Mouse (Mus musculus) bone marrow, adult 2 months (tissue): ENCODE data around the gene Cxcl1. TPM values are rescaled to one million over a fixed set of nuclear protein-coding genes. Genes with fewer than 3 reads are reported as not detected.
"Not testable (repeated sequence)": the region's sequence is repeated elsewhere in the genome, so short reads cannot be mapped to it uniquely, and the experiment has no call there.

Experiments
- H3K27ac ChIP-seq: fragments of 200-500 bp; 2 replicates; pipeline ENCODE4 v1.5.1; 2012; ENCODE audit warnings: low read depth, mild to moderate bottlenecking, control low read depth, inconsistent platforms, low read length; ENCODE audit not compliant: control insufficient read depth, poor library complexity, insufficient read depth
- H3K4me1 ChIP-seq: fragments of 200-500 bp; 2 replicates; pipeline ENCODE4 v1.6.1; 2011; ENCODE audit warnings: low read length; ENCODE audit not compliant: control insufficient read depth, insufficient read depth
- H3K4me3 ChIP-seq: fragments of 200-500 bp; replicated peaks from 2 replicates; pipeline ENCODE3; 2011; ENCODE audit warnings: mild to moderate bottlenecking, low read depth, low read length, control low read depth; ENCODE audit not compliant: control insufficient read depth
- CTCF ChIP-seq: fragments of 200-500 bp; IDR thresholded peaks from 2 replicates; pipeline ENCODE4 v1.5.1; 2011; ENCODE audit warnings: low read length, control low read depth; ENCODE audit not compliant: control insufficient read depth, insufficient read depth
- POLR2A ChIP-seq: fragments of 200-500 bp; IDR thresholded peaks from 2 replicates; pipeline ENCODE4 v1.6.1; 2011; ENCODE audit warnings: low read depth, mild to moderate bottlenecking, control low read depth, low read length, borderline replicate concordance; ENCODE audit not compliant: control insufficient read depth
- WGBS: fragments of 180-500 bp; shearing (Covaris S2); methylation state at CpG from one replicate; pipeline ENCODE4 v1.1.7; 2018; 5-methylcytosine and 5-hydroxymethylcytosine counted together
- polyA plus RNA-seq: library from polyadenylated mRNA; stranded (reverse); fragments of >200 nt; gene quantifications from 2 replicates; pipeline ENCODE4 v1.2.4, GENCODE M21; 2011; ENCODE audit warnings: low replicate concordance; ENCODE audit not compliant: missing spikeins, insufficient read depth, insufficient read length

The Cxcl1 gene
- polyA plus RNA-seq, result 1.6 TPM in 1 of 2 replicates, not detected in the other

DNA sequence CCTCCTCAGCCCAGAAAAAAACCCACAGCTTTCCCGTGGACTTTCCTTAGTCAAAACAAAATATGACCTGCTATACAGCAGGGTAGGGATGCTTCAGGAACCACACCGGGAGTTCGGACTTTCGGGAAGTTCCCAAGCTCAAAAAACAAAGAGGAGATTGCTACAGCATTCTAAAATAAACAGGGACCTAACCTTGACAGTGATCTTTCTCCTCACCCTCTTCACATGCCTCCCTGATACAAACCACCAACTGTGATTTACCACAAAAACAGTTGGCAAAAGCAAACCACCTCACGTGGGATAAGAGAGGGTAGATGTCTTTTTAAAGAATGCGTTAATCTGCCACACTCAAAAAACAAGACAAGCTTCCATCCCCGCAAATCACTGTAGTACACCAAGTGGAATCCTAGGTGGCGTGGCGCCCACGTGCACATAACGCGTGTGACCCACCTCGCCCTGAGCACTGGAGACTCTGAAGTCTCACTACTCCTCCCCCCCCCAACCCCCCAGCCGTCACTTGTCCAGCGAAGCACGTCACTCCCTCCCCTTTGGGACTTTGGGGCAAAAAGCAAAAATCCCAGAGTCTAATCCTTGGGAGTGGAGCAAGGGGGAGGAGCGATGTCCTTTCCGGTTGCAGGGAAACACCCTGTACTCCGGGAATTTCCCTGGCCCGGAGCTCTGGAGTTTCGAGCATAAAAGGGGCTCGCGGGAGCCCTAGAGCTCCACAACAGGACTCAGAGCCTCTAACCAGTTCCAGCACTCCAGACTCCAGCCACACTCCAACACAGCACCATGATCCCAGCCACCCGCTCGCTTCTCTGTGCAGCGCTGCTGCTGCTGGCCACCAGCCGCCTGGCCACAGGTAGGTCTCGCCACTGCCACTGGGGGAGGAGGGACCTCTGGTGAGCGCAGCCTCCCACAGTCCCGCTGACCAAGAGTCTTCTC lies at the start of gene Cxcl1:
Cxcl1 (plus strand) TSS at position 723 of the 945 bp plus-strand sequence.
- H3K4me1 ChIP-seq, result no peaks in the 10 kb centered on the region
- H3K4me3 ChIP-seq, result no peak within 1 kb of the TSS
- TF ChIP-seq CTCF (no peak), POLR2A (no peak)
- H3K27ac ChIP-seq, result no peak within 1 kb of the TSS
- WGBS, result 15% methylated on average over 30 of the region's 30 CpGs

DNA sequence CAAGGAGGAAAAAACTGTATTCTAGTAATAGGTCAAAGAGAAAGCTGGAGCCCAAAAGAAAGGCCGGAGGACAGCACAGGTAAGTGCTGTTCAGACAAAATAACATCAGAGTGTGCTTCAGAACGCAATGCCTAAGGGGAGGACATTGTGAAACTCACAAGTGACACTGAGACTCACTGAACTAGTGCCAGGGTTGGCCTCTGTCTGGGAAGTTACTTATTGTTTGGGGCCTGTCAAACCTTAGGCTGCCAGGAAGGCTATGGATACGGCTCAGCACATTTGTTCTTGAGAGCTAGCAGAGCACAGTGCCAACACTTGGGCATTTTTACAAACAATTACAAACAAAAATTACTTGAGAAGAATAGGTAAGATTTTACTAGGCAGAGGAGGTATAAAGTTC lies 47.1 kb upstream of the Cxcl1 start:
- no peaks in the 10 kb centered on the region for H3K4me1 ChIP-seq
- no peak overlapping the region for H3K27ac ChIP-seq
- 83% methylated on average over 3 of the region's 3 CpGs for WGBS
- TF ChIP-seq CTCF, result no peak
- no peak for TF ChIP-seq POLR2A
- no peak overlapping the region for H3K4me3 ChIP-seq

GRCm38 (mm10) chr5:90850096-90850495 lies 40.9 kb upstream of the Cxcl1 start:
- H3K4me1 ChIP-seq, H3K4me3 ChIP-seq, H3K27ac ChIP-seq: not testable (repeated sequence)
- WGBS, result 89% methylated on average over 7 of the region's 7 CpGs

DNA sequence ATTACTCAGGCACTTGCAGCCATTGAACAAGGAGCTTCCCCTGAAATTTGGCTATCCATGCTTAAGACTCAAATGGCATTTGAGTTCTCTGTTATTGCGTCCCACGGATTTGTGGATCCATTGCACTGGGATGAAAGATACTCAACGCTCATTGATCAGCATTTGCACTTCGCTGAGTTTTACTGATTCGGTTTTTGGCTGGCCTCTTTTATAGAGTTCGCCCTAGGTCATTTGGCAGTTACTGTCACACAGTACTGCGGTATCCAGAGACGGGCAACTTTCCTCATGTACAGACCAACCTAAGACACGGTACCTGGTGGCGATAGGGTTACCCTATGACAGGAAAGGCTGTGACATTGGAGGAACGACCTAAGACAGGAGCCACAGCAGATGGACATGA lies 39.6 kb upstream of the Cxcl1 start:
- not testable (repeated sequence) for H3K4me3 ChIP-seq, H3K4me1 ChIP-seq, H3K27ac ChIP-seq
- 91% methylated on average over 11 of the region's 11 CpGs for WGBS

DNA sequence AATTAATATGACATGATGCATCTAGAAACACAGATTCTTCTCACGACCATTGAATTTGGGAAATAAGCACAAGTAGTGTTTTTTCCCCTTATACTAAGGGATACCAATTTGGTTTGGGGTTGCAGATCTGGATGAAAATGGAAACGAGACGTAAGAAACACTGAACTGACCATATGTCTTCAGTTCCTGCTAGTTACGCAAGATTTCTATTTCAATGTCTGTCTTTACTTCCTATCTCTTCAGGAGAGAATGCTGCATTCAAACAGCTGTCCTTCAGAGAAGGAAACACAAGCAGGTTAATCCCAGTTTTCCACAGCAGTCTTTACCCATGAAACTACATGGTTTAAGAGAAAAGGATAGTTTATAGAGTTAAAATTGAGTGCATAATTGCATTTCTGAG lies 37.8 kb upstream of the Cxcl1 start:
- 37% methylated on average over 4 of the region's 4 CpGs for WGBS
- no peak for TF ChIP-seq POLR2A
- no peak for TF ChIP-seq CTCF
- H3K4me1 ChIP-seq, result peaks cover 2% of the 10 kb centered on the region; the same call in 1 of the 2 replicates
- no peak overlapping the region for H3K4me3 ChIP-seq
- no peak overlapping the region for H3K27ac ChIP-seq

DNA sequence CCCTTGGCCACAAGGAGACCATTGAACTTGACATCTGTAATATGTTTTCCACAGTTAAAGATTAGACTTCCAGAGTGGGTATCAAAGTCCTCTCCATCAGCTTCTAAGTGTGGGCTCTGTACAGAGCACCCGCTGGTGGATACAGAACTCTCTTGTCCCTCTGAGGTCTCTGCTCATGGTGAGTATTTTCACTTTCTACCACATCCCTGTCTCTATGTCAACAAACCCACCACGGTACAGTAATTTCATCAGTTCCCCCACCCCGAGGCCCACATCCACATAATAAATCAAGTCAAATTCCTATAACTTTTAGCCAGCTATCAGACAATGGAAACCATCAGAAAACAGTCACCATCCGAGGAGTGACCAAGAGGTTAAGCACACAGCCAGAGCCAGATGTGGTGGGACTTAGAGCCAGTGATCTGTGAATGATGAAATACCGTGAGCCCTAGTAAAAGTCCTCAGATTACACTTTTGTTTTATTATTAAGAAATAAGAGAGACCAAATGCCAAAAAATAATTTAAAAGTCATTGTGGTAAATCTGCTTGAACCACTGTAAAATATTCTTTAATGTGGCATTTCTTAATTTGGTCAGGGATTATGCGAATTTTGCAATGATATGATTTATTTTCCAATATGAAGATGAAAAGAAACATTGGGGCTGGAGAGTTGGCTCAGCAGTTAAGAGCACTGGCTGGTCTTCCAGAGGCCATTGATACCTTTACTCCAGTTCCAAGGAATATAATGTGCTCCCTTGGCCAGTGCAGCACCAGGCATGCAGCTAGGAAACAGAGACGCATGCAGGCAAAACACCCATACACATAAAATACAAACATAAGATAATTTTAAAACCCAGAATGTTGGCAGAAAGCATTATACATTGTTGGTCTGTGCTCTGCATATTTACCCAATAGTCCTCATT lies 35.5 kb upstream of the Cxcl1 start:
- WGBS, result 70% methylated on average over 7 of the region's 7 CpGs
- Histone ChIP-seq H3K4me3 (no peak overlapping the region), H3K4me1 (peaks cover 2% of the 10 kb centered on the region; the same call in 1 of the 2 replicates), H3K27ac (no peak overlapping the region)
- no peak for TF ChIP-seq POLR2A
- TF ChIP-seq CTCF, result no peak

- Histone ChIP-seq H3K4me1 (peaks cover 2% of the 10 kb centered on the region; the same call in 1 of the 2 replicates), H3K27ac (no peak overlapping the region), H3K4me3 (no peak overlapping the region)
- TF ChIP-seq CTCF (no peak), POLR2A (no peak)
- WGBS, result 60% methylated on average over 5 of the region's 5 CpGs
Measured at GRCm38 (mm10) chr5:90857463-90857862, 33.6 kb upstream of the Cxcl1 start.

- H3K4me1 ChIP-seq, result peaks cover 2% of the 10 kb centered on the region; the same call in 1 of the 2 replicates
- TF ChIP-seq CTCF (no peak), POLR2A (no peak)
- H3K27ac ChIP-seq, result no peak overlapping the region
- H3K4me3 ChIP-seq, result no peak overlapping the region
- WGBS, result 89% methylated on average over 2 of the region's 2 CpGs
Measured at GRCm38 (mm10) chr5:90858429-90858828, 32.6 kb upstream of the Cxcl1 start.

- Histone ChIP-seq H3K4me1 (no peaks in the 10 kb centered on the region), H3K4me3 (no peak overlapping the region), H3K27ac (no peak overlapping the region)
- 77% methylated on average over 3 of the region's 3 CpGs for WGBS
- TF ChIP-seq CTCF, result no peak
- TF ChIP-seq POLR2A, result no peak
Measured at GRCm38 (mm10) chr5:90859031-90859430, 32.0 kb upstream of the Cxcl1 start.
